26 mouse cellular contexts compared by ENCODE assay signal in genomic region chr3:130905101-130905500, GRCm38 (mm10).
A peak's percentile ranks its signal among the peaks of the same experiment; 100 is the strongest.
DNase-seq lines count a peak whose midpoint lies in the region; TF ChIP-seq lines count a peak whose summit lies in the region.
"Had no signal": no experiment of that assay in that cellular context is flagged by ENCODE, and none has a peak within 500 bp of the region (broad histone marks: within the 10 kb centered on the region; RNA-seq: fewer than 3 reads in every experiment).

No protein-coding gene starts in this region.

- 15% methylated on average over 8 of the region's 8 CpGs for WGBS in thymus, adult 2 months

- no peaks in the 10 kb centered on the region for H3K27me3 ChIP-seq in thymus, adult 2 months (ENCODE audit: control insufficient read depth, insufficient read depth, low read length)
- H3K27me3 ChIP-seq: hindbrain, embryonic 15.5 days; intestine, embryonic 15.5 days; liver, embryonic 12.5 days; megakaryocyte, embryonic 14.5 days; midbrain, embryonic 12.5 days; neural tube, embryonic 15.5 days had no signal

- H3K27ac ChIP-seq in thymus, adult 2 months (ENCODE audit: control insufficient read depth, insufficient read depth, low read length): no peak overlapping the region
- H3K27ac ChIP-seq: hindbrain, embryonic 15.5 days; intestine, embryonic 15.5 days; liver, embryonic 12.5 days; midbrain, embryonic 12.5 days; neural tube, embryonic 15.5 days had no signal

- no peak overlapping the region for H3K4me3 ChIP-seq in thymus, adult 2 months (ENCODE audit: control insufficient read depth, insufficient read depth, low read length)
- H3K4me3 ChIP-seq: erythroblast, embryonic 14.5 days; hindbrain, embryonic 15.5 days; intestine, embryonic 15.5 days; liver, embryonic 12.5 days; megakaryocyte, embryonic 14.5 days; midbrain, embryonic 12.5 days; neural tube, embryonic 15.5 days had no signal

- peak; percentile 72 for DNase-seq in heart, adult 11 months
- no peak for DNase-seq in heart, adult 8-10 months (ENCODE audit: low spot score)
- DNase-seq in thymus, postnatal 0 days (ENCODE audit: low spot score): peak; percentile 90
- no peak for DNase-seq in thymus, adult 2 months
- DNase-seq in T-cell, adult 2 months (ENCODE audit: low spot score): peak; percentile 52
- DNase-seq in naive thymus-derived CD4-positive, alpha-beta T cell, adult 2 months (ENCODE audit: low read depth): peak; percentile 81
- DNase-seq in cerebellum, postnatal 10 days: no peak
- DNase-seq in right cerebral cortex, postnatal 36 days (ENCODE audit: low spot score in 2 of 2): no peak
- DNase-seq: adrenal gland, postnatal 14 days; cerebellum, adult 11-12 months; cerebellum, postnatal 14 days; kidney, adult 2 months; kidney, postnatal 36 days; left cerebral cortex, postnatal 4 days; liver, postnatal 0 days; lung, postnatal 4 days; retina, postnatal 1 day; right cerebral cortex, postnatal 14 days; spleen, adult 18-20 months had no signal

- H3K36me3 ChIP-seq in thymus, adult 2 months (ENCODE audit: control insufficient read depth, insufficient read depth, low read length): no peaks in the 10 kb centered on the region
- H3K36me3 ChIP-seq: hindbrain, embryonic 15.5 days; intestine, embryonic 15.5 days; liver, embryonic 12.5 days; midbrain, embryonic 12.5 days; neural tube, embryonic 15.5 days had no signal

- TF ChIP-seq CTCF in thymus, adult 2 months (IDR thresholded peaks at IDR 0.05; ENCODE audit: borderline replicate concordance, control insufficient read depth, extremely low read depth, insufficient read depth, low read length, poor library complexity): no peak

- TF ChIP-seq POLR2A in thymus, adult 2 months (IDR thresholded peaks at IDR 0.05; ENCODE audit: control insufficient read depth, extremely low read depth, insufficient read depth, low read length, poor library complexity): no peak

- peaks cover 45% of the 10 kb centered on the region for H3K4me1 ChIP-seq in thymus, adult 2 months (replicated peaks; ENCODE audit: control insufficient read depth, insufficient read depth, low read length)
- H3K4me1 ChIP-seq: hindbrain, embryonic 15.5 days; intestine, embryonic 15.5 days; liver, embryonic 12.5 days; midbrain, embryonic 12.5 days; neural tube, embryonic 15.5 days had no signal

Comparison
In these comparisons a context has a peak if more than half of its experiments do, and no peak if none do; other contexts are left out.
1. DNase-seq: peak in heart, adult 11 months (single experiment), thymus, postnatal 0 days (single experiment), T-cell, adult 2 months (single experiment) and naive thymus-derived CD4-positive, alpha-beta T cell, adult 2 months (single experiment); none in heart, adult 8-10 months (single experiment), thymus, adult 2 months (single experiment), cerebellum, postnatal 10 days (0 of 2) and right cerebral cortex, postnatal 36 days (0 of 2).